Mouse (Mus musculus): ENCODE measurements around the gene Kif21a.

GRCm38 (mm10) chr15:90951383-90951782 lies 98.4 kb downstream of the Kif21a start:
- TF ChIP-seq CTCF (IDR thresholded peaks at IDR 0.05; ENCODE audit: control insufficient read depth, insufficient read depth, low read length) (no peak), POLR2A (IDR thresholded peaks at IDR 0.05; ENCODE audit: borderline replicate concordance, control insufficient read depth, low read depth, low read length) (no peak)
